Mouse (Mus musculus) megakaryocyte, embryonic 14.5 days (primary cell): ENCODE results near the gene Lrpprc. TPM values are rescaled to one million over a fixed set of nuclear protein-coding genes. Genes with fewer than 3 reads are reported as not detected.

Experiments used
- H3K27me3 ChIP-seq: replicated peaks from 2 replicates; pipeline ENCODE3; 2012; ENCODE audit warnings: inconsistent platforms
- H3K36me3 ChIP-seq: replicated peaks from 2 replicates; pipeline ENCODE3; 2012; ENCODE audit warnings: low read length, inconsistent platforms, mixed read lengths
- H3K4me1 ChIP-seq: 2 replicates; pipeline ENCODE4 v1.6.1; 2012; ENCODE audit warnings: inconsistent platforms
- H3K4me3 ChIP-seq: replicated peaks from 2 replicates; pipeline ENCODE3; 2012; ENCODE audit warnings: moderate library complexity, mild to moderate bottlenecking, inconsistent platforms
- H3K9me3 ChIP-seq: 2 replicates; pipeline ENCODE4 v1.6.1; 2012; ENCODE audit warnings: inconsistent platforms
- FLI1 ChIP-seq: IDR thresholded peaks from 2 replicates; pipeline ENCODE4 v1.6.1; 2012; ENCODE audit warnings: low read length, inconsistent platforms, mixed read lengths
- GATA1 ChIP-seq: IDR thresholded peaks from 3 replicates; pipeline ENCODE4 v1.6.1; 2012; ENCODE audit warnings: mixed read lengths, low read length, inconsistent platforms, borderline replicate concordance
- polyA plus RNA-seq: library from polyadenylated mRNA; stranded (reverse); fragments of >175 nt; gene quantifications from 2 replicates; pipeline ENCODE4 v1.2.3, GENCODE M21; 2012; ENCODE audit warnings: low replicate concordance; ENCODE audit not compliant: insufficient read depth

Lrpprc gene
- polyA plus RNA-seq, 1 experiment, result 2.3 TPM

DNA sequence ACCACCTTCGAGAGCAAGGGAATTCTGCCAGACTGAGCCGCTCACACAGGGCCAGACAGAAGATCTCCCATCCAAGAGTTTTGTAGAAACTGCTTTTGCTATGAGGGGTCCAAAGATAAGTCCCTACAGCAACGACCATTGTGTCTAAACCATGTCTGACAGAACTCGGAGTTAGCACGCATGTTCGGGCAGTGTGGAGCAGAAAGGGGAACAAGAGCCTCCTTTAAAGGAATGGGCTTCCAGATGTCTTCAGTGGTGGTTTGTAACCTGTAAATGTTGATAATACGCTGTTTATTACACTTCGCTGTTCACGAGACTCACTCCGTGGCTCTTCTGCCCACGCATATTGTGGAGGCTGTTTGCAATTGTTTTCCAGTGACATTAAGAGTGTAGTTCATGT, 113.0 kb downstream of the Lrpprc start:
- peaks cover 5% of the 10 kb centered on the region for H3K4me1 ChIP-seq
- peaks cover 63% of the 10 kb centered on the region for H3K27me3 ChIP-seq
- TF ChIP-seq GATA1 (no peak), FLI1 (no peak)
- no peaks in the 10 kb centered on the region for H3K36me3 ChIP-seq
- no peak overlapping the region for H3K4me3 ChIP-seq
- H3K9me3 ChIP-seq, result no peaks in the 10 kb centered on the region

DNA sequence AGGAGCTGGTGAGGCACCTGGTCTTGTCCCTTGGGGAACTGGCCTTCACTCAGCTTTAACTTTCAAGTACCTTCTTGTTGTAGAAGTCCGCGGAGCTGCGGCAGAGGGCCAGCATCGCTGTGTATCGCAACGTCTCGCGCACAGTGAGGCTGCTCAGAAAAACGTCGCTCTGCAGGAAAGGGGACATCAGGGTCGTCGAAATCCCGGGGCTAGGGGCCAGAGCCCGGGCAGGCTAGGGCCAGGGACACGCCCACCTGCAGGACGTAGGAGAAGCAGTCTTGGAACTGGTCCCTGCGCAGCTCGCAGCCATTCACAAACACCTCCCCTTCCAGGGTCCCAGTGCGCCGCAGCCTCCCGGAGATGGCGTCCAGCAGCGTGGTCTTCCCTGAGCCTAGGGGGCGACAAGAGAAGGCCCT, 114.6 kb downstream of the Lrpprc start, which contains the start of gene Abcg8:
Gene Abcg8, plus strand, starts transcription at position 352 of the 416 bp plus-strand sequence.
- H3K27me3 ChIP-seq, result peaks cover 63% of the 10 kb centered on the region
- peaks cover 5% of the 10 kb centered on the region for H3K4me1 ChIP-seq
- no peak for TF ChIP-seq GATA1
- TF ChIP-seq FLI1, result no peak
- no peaks in the 10 kb centered on the region for H3K36me3 ChIP-seq
- H3K9me3 ChIP-seq, result no peaks in the 10 kb centered on the region
- peak within 1 kb of the TSS; percentile 7 for H3K4me3 ChIP-seq

DNA sequence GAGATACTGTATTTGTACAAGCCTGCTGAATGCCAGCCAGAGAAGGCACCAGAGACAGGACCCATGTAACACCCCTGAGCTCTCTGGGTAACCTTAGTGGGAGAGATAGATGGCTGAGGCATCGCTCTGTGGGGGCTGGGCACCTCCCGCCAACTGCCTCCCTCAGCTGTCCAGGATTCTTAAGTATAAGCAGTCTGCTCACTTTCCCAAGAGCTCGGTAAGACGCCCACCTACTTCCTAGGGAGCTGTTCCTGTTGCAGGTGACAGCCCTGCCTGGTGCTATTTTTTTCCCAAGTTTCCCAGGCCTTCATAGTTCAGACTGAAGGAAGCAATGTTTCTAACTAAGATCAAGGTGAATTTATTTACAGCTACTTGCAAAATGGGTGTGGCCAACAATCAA, 115.4 kb downstream of the Lrpprc start:
- peaks cover 5% of the 10 kb centered on the region for H3K4me1 ChIP-seq
- no peak for TF ChIP-seq FLI1
- H3K36me3 ChIP-seq, result no peaks in the 10 kb centered on the region
- H3K9me3 ChIP-seq, result no peaks in the 10 kb centered on the region
- no peak overlapping the region for H3K4me3 ChIP-seq
- H3K27me3 ChIP-seq, result peaks cover 57% of the 10 kb centered on the region

- Histone ChIP-seq H3K9me3 (no peaks in the 10 kb centered on the region), H3K4me1 (peaks cover 5% of the 10 kb centered on the region), H3K4me3 (no peak overlapping the region), H3K36me3 (no peaks in the 10 kb centered on the region), H3K27me3 (peaks cover 61% of the 10 kb centered on the region)
- TF ChIP-seq GATA1 (no peak), FLI1 (no peak)
These were observed 116.5 kb downstream of the Lrpprc start for GRCm38 (mm10) chr17:84674048-84674447.

DNA sequence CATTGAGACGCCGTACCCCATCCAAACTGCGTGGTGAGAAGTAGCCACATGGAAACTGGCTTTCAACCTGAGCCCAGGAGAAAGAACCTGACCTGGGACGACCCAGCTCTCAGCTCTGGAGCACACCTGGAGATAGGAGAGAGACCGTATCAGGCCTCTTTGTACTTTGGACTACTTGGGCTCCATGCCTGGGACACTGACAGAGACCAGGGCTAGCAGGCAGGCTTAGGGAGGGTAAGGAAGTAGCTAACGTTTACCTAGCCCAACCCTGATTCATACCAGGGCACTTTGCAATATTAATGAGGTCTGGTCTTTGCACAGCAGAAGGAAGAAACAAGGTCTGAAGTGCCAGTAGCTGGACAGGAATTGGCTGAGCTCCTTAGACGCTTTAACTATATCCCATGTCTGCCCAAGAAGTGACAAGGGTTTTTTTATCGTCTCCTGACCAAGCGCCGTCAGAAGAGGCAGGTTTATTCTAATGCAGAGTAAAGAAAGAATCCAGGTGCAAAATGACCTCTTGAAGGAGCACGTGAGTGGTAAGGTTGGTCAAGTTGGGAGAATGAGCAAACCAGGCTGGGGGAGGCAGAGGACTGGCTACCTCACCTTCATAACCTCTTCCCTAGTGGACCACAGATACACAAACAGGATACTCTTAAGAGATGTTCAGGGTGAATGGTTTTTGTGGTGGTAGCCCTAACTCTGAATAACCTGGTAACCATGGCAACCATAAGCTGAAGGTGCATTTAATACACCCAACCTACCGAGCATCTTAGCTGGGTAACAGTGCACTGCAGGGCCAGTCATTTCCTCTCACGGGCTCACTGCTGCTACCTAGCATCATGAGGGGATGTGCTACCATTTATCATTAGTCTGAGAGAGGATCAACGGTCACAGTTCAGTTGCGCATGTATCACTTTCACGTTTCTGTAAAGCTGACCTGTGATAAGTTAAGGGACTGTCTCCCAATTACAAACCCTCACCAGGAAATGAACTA, 117.9 kb downstream of the Lrpprc start:
- Histone ChIP-seq H3K36me3 (no peaks in the 10 kb centered on the region), H3K4me3 (no peak overlapping the region), H3K9me3 (no peaks in the 10 kb centered on the region), H3K27me3 (peaks cover 62% of the 10 kb centered on the region), H3K4me1 (peaks cover 5% of the 10 kb centered on the region)
- TF ChIP-seq GATA1 (no peak), FLI1 (no peak)

DNA sequence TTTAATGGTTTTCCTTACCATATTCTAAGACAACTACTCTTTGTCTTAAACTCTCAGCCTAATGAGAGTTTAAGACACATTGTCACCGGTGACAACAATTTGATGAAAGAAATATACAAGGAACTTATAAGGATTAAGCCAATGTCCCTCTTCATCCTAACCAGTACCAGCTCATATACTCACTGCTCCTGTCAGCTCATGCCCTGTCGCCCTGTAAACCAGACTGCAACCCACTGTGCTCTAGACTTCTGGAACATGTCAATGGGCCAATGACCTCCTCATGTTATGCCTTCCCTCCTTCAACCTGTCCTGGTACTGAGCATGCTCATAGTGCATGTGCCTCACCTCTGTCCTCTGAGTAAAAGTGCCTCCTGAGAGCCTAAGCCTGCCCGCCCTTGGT, 122.7 kb downstream of the Lrpprc start:
- Histone ChIP-seq H3K4me1 (peaks cover 4% of the 10 kb centered on the region), H3K9me3 (no peaks in the 10 kb centered on the region), H3K27me3 (peaks cover 29% of the 10 kb centered on the region), H3K4me3 (no peak overlapping the region), H3K36me3 (no peaks in the 10 kb centered on the region)
- TF ChIP-seq FLI1 (no peak), GATA1 (no peak)

DNA sequence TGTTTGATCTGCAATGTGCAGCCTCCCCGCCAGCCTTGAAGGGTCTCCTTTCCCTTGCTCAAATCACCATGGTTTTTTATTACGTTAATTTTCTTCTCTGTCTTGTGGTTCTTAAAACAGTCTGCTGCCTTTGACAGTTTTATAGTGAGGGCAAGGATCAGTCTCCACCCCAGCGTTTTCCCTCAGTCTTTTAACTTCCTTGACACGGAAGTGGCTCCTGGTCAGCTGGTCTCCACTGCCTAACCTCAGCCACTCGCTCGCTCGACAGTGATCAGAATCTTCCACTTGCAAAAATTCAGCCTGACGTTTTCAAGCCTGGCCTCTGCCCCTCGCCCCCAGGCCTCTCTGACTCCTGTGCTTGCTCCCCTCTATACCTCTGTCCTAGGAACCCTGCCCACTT, 124.9 kb downstream of the Lrpprc start:
- peaks cover 19% of the 10 kb centered on the region for H3K27me3 ChIP-seq
- H3K4me3 ChIP-seq, result no peak overlapping the region
- TF ChIP-seq FLI1, result no peak
- no peak for TF ChIP-seq GATA1
- no peaks in the 10 kb centered on the region for H3K36me3 ChIP-seq
- no peaks in the 10 kb centered on the region for H3K9me3 ChIP-seq
- peaks cover 4% of the 10 kb centered on the region for H3K4me1 ChIP-seq

GRCm38 (mm10) chr17:84665053-84665452, 125.5 kb downstream of the Lrpprc start:
- no peaks in the 10 kb centered on the region for H3K9me3 ChIP-seq
- TF ChIP-seq FLI1 (no peak), GATA1 (no peak)
- no peaks in the 10 kb centered on the region for H3K36me3 ChIP-seq
- peaks cover 4% of the 10 kb centered on the region for H3K4me1 ChIP-seq
- H3K27me3 ChIP-seq, result peaks cover 19% of the 10 kb centered on the region
- H3K4me3 ChIP-seq, result no peak overlapping the region

DNA sequence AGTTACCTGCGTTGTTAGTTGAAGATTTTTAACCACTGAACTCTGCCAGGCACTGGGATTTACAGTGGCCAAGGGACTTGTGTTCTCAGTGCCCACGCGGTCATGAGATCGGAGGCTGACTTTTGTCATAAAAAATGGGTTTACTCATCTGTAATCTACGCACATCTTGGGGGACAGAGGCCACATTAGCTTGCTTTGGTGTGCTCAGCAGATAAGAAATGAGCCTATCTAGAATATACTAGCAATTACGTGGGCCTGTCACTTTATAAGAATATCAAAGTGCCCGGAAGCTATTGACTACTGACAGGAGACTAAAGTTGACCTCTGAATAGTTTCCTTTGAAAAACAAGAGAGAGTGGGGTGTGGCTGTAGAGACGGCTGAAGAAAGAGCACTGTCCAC, 131.6 kb downstream of the Lrpprc start:
- TF ChIP-seq GATA1, result no peak
- TF ChIP-seq FLI1, result no peak
- no peaks in the 10 kb centered on the region for H3K4me1 ChIP-seq

GRCm38 (mm10) chr17:84658195-84658594, 132.4 kb downstream of the Lrpprc start:
- no peak for TF ChIP-seq FLI1
- TF ChIP-seq GATA1, result no peak

More for the DNA sequence above, 131.6 kb downstream of the Lrpprc start:
- Histone ChIP-seq H3K27me3 (peaks cover 1% of the 10 kb centered on the region), H3K9me3 (no peaks in the 10 kb centered on the region), H3K4me3 (no peak overlapping the region), H3K36me3 (no peaks in the 10 kb centered on the region)

DNA sequence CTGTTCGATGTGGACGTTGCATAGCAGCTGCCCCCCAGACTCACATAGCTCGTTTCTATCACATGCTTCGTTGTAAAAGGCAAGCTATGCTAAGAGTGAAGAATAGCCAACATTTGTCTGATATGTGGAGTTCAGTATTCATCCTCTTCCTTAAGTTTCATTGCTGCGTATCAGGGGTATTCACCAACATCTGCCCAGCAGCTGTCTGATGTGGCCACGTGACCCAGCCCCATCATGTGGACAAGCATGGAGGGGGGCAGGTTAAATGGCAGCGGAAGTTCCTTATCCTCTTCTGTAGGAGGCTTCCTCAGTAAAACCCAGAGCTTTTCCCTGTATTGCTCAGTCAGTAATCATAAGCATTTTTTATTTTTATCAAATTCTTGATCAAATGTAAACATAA, 132.8 kb downstream of the Lrpprc start:
- H3K9me3 ChIP-seq, result no peaks in the 10 kb centered on the region
- TF ChIP-seq GATA1 (no peak), FLI1 (no peak)
- no peaks in the 10 kb centered on the region for H3K4me1 ChIP-seq
- H3K36me3 ChIP-seq, result no peaks in the 10 kb centered on the region
- no peak overlapping the region for H3K4me3 ChIP-seq
- H3K27me3 ChIP-seq, result no peaks in the 10 kb centered on the region

More at GRCm38 (mm10) chr17:84658195-84658594, 132.4 kb downstream of the Lrpprc start:
- Histone ChIP-seq H3K4me1 (no peaks in the 10 kb centered on the region), H3K27me3 (no peaks in the 10 kb centered on the region), H3K9me3 (no peaks in the 10 kb centered on the region), H3K36me3 (no peaks in the 10 kb centered on the region), H3K4me3 (no peak overlapping the region)
